Mouse (Mus musculus): Measurements from ENCODE around the gene Robo2. TPM values are rescaled to one million over a fixed set of nuclear protein-coding genes. Genes with fewer than 3 reads are reported as not detected.

Gene Robo2
- polyA plus RNA-seq, 2 experiments = 2.5 to 3.4 TPM

- WGBS (ENCODE audit: insufficient replicate concordance) = 47% methylated on average over 2 of the region's 2 CpGs
These were observed 345.7 kb downstream of the Robo2 start for GRCm38 (mm10) chr16:74065958-74066357.

DNA sequence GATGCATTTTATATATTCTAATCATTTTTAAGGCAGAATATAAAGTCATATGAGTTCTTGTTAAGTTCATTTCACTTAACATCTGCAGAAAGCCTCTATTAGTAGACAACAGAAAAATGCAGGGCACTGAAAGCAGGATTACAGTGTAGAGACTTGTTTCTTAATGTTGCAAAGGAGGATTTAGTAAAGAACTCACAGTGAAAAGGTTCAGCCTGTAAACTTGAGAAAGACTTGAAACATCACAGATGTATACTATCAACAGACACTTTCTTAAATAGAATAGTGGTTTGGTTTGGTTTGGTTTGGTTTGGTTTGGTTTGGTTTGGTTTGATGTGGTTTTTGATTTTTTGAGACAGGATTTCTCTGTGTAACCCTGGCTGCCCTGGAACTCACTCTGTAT, 349.7 kb downstream of the Robo2 start:
- Histone ChIP-seq H3K27ac (no peak overlapping the region), H3K4me1 (replicated peaks; ENCODE audit: control insufficient read depth in 2 of 2, insufficient read depth in 2 of 2, low read length in 1 of 2) (no peaks in the 10 kb centered on the region), H3K9me3 (ENCODE audit: control insufficient read depth, low read length) (no peaks in the 10 kb centered on the region), H3K4me3 (ENCODE audit: insufficient read depth in 1 of 2, low read depth in 2 of 2, low read length in 2 of 2) (no peak overlapping the region), H3K9ac (replicated peaks) (no peak overlapping the region), H3K27me3 (ENCODE audit: control insufficient read depth, insufficient read depth, low read length) (no peaks in the 10 kb centered on the region), H3K36me3 (replicated peaks; ENCODE audit: control insufficient read depth, insufficient read depth, low read depth) (no peaks in the 10 kb centered on the region), H3K4me2 (ENCODE audit: low read depth) (no peak overlapping the region)
- DNase-seq (ENCODE audit: low read depth in 3 of 3, low spot score in 3 of 3) = no peak
- no peak for TF ChIP-seq CTCF (IDR thresholded peaks at IDR 0.05; ENCODE audit: low read depth)
- no peak for TF ChIP-seq EP300 (IDR thresholded peaks at IDR 0.05; ENCODE audit: low read depth)
- no peak for ATAC-seq (ENCODE audit: insufficient read depth)

More at GRCm38 (mm10) chr16:74065958-74066357, 345.7 kb downstream of the Robo2 start:
- Histone ChIP-seq H3K27me3 (ENCODE audit: control insufficient read depth, insufficient read depth, low read length) (no peaks in the 10 kb centered on the region), H3K27ac (no peak overlapping the region), H3K4me3 (ENCODE audit: insufficient read depth in 1 of 2, low read depth in 2 of 2, low read length in 2 of 2) (no peak overlapping the region), H3K4me2 (ENCODE audit: low read depth) (no peak overlapping the region), H3K9me3 (ENCODE audit: control insufficient read depth, low read length) (no peaks in the 10 kb centered on the region), H3K9ac (replicated peaks) (no peak overlapping the region), H3K4me1 (replicated peaks; ENCODE audit: control insufficient read depth in 2 of 2, insufficient read depth in 2 of 2, low read length in 1 of 2) (no peaks in the 10 kb centered on the region), H3K36me3 (replicated peaks; ENCODE audit: control insufficient read depth, insufficient read depth, low read depth) (no peaks in the 10 kb centered on the region)
- no peak for DNase-seq (ENCODE audit: low read depth in 3 of 3, low spot score in 3 of 3)
- no peak for TF ChIP-seq EP300 (IDR thresholded peaks at IDR 0.05; ENCODE audit: low read depth)
- no peak for TF ChIP-seq CTCF (IDR thresholded peaks at IDR 0.05; ENCODE audit: low read depth)
- ATAC-seq (ENCODE audit: insufficient read depth) = no peak

GRCm38 (mm10) chr16:74061479-74061878, 350.1 kb downstream of the Robo2 start:
- no peaks in the 10 kb centered on the region for H3K27me3 ChIP-seq (ENCODE audit: control insufficient read depth, insufficient read depth, low read length)
- ATAC-seq (ENCODE audit: insufficient read depth) = no peak
- no peaks in the 10 kb centered on the region for H3K4me1 ChIP-seq (replicated peaks; ENCODE audit: control insufficient read depth in 2 of 2, insufficient read depth in 2 of 2, low read length in 1 of 2)
- H3K27ac ChIP-seq = no peak overlapping the region
- no peak overlapping the region for H3K4me2 ChIP-seq (ENCODE audit: low read depth)
- no peak overlapping the region for H3K4me3 ChIP-seq (ENCODE audit: insufficient read depth in 1 of 2, low read depth in 2 of 2, low read length in 2 of 2)
- no peak for TF ChIP-seq EP300 (IDR thresholded peaks at IDR 0.05; ENCODE audit: low read depth)
- no peak for TF ChIP-seq CTCF (IDR thresholded peaks at IDR 0.05; ENCODE audit: low read depth)
- H3K9ac ChIP-seq (replicated peaks) = no peak overlapping the region
- H3K9me3 ChIP-seq (ENCODE audit: control insufficient read depth, low read length) = no peaks in the 10 kb centered on the region
- H3K36me3 ChIP-seq (replicated peaks; ENCODE audit: control insufficient read depth, insufficient read depth, low read depth) = no peaks in the 10 kb centered on the region
- DNase-seq (ENCODE audit: low read depth in 3 of 3, low spot score in 3 of 3) = no peak

DNA sequence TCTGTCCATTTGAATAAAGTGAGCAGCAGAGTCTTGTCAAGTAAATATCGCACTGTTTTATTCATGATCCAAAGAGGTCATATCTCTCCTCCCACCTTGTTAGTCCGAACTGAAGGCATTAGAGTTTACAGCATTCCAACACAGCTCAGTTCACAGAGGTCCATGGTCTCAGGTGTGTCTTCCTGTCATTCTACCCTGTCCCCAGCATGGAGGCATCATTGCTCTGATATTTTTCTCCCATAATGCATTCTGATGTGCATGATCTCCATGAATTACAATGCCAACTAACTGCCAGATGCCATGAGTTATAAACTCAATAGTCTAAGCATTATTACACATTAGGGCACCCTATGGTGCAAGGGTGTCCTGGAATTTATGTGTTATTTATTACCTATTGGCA, 354.7 kb downstream of the Robo2 start:
- H3K36me3 ChIP-seq (replicated peaks; ENCODE audit: control insufficient read depth, insufficient read depth, low read depth) = no peaks in the 10 kb centered on the region
- no peaks in the 10 kb centered on the region for H3K27me3 ChIP-seq (ENCODE audit: control insufficient read depth, insufficient read depth, low read length)
- no peaks in the 10 kb centered on the region for H3K9me3 ChIP-seq (ENCODE audit: control insufficient read depth, low read length)
- 61% methylated on average over 2 of the region's 2 CpGs for WGBS (ENCODE audit: insufficient replicate concordance)
- H3K27ac ChIP-seq = no peak overlapping the region
- H3K4me3 ChIP-seq (ENCODE audit: insufficient read depth in 1 of 2, low read depth in 2 of 2, low read length in 2 of 2) = no peak overlapping the region
- TF ChIP-seq EP300 (IDR thresholded peaks at IDR 0.05; ENCODE audit: low read depth) (no peak), CTCF (IDR thresholded peaks at IDR 0.05; ENCODE audit: low read depth) (no peak)
- no peaks in the 10 kb centered on the region for H3K4me1 ChIP-seq (replicated peaks; ENCODE audit: control insufficient read depth in 2 of 2, insufficient read depth in 2 of 2, low read length in 1 of 2)
- no peak overlapping the region for H3K9ac ChIP-seq (replicated peaks)
- ATAC-seq (ENCODE audit: insufficient read depth) = no peak
- no peak for DNase-seq (ENCODE audit: low read depth in 3 of 3, low spot score in 3 of 3)
- H3K4me2 ChIP-seq (ENCODE audit: low read depth) = no peak overlapping the region

DNA sequence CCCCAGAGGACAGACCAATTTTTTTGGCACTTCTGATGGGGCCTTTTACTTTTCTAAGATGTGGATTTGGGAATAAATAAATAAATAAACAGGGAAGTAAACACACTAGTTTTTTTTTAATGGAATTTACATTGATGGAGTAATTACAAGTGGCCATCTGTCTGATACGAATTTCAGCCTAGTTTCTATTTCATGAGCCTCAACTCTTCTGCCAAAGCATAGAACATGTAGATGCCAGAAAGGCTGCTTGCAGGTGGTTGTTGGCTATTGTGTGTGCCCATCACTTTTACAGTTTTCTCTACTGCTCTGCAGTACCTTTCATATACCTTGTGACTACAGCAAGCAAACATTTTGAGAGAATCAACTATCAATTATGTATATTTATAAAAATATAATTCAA, 355.4 kb downstream of the Robo2 start:
- no peaks in the 10 kb centered on the region for H3K27me3 ChIP-seq (ENCODE audit: control insufficient read depth, insufficient read depth, low read length)
- no peak for DNase-seq (ENCODE audit: low read depth in 3 of 3, low spot score in 3 of 3)
- H3K9me3 ChIP-seq (ENCODE audit: control insufficient read depth, low read length) = no peaks in the 10 kb centered on the region
- 23% methylated on average over 1 of the region's 1 CpGs for WGBS (ENCODE audit: insufficient replicate concordance)
- no peak overlapping the region for H3K4me3 ChIP-seq (ENCODE audit: insufficient read depth in 1 of 2, low read depth in 2 of 2, low read length in 2 of 2)
- no peak overlapping the region for H3K27ac ChIP-seq
- ATAC-seq (ENCODE audit: insufficient read depth) = no peak
- no peak overlapping the region for H3K9ac ChIP-seq (replicated peaks)
- H3K36me3 ChIP-seq (replicated peaks; ENCODE audit: control insufficient read depth, insufficient read depth, low read depth) = no peaks in the 10 kb centered on the region
- no peaks in the 10 kb centered on the region for H3K4me1 ChIP-seq (replicated peaks; ENCODE audit: control insufficient read depth in 2 of 2, insufficient read depth in 2 of 2, low read length in 1 of 2)
- TF ChIP-seq EP300 (IDR thresholded peaks at IDR 0.05; ENCODE audit: low read depth) = no peak
- no peak for TF ChIP-seq CTCF (IDR thresholded peaks at IDR 0.05; ENCODE audit: low read depth)
- no peak overlapping the region for H3K4me2 ChIP-seq (ENCODE audit: low read depth)

Measured in liver, embryonic 14.5 days (tissue).